Mouse (Mus musculus): ENCODE results near the gene Tmem190.

GRCm38 (mm10) chr7:4732968-4733392, 49.8 kb upstream of the Tmem190 start:
- TF ChIP-seq GATA1 (IDR thresholded peaks at IDR 0.05; ENCODE audit: low read length) (peak; percentile 34; the same call in 1 of the 2 replicates), TAL1 (IDR thresholded peaks at IDR 0.05; ENCODE audit: low read length) (no peak)
